Mouse (Mus musculus) intestine, embryonic 15.5 days (tissue): ENCODE results near the gene Bri3. TPM values are rescaled to one million over a fixed set of nuclear protein-coding genes. Genes with fewer than 3 reads are reported as not detected.

Experiments
- ATAC-seq: fragments of 200-750 bp; cut with Nextera tagmentation; 2 replicates; pipeline ENCODE4 v1.8.0; 2017; ENCODE audit warnings: moderate TSS enrichment, moderate library complexity
- H3K27ac ChIP-seq: fragments of 300-500 bp; sonication (generic); 2 replicates; pipeline ENCODE4 v1.5.1; 2015; ENCODE audit warnings: mild to moderate bottlenecking, inconsistent platforms
- H3K27me3 ChIP-seq: fragments of 300-500 bp; sonication (generic); replicated peaks from 2 replicates; pipeline ENCODE4 v1.6.1; 2015; ENCODE audit warnings: inconsistent platforms
- H3K36me3 ChIP-seq: fragments of 300-500 bp; sonication (generic); 2 replicates; pipeline ENCODE4 v1.6.1; 2015; ENCODE audit warnings: inconsistent platforms
- H3K4me1 ChIP-seq: fragments of 300-500 bp; sonication (generic); replicated peaks from 2 replicates; pipeline ENCODE4 v1.6.1; 2015; ENCODE audit warnings: inconsistent platforms
- H3K4me2 ChIP-seq: fragments of 300-500 bp; sonication (generic); replicated peaks from 2 replicates; pipeline ENCODE4 v1.6.1; 2015; ENCODE audit warnings: mild to moderate bottlenecking, inconsistent platforms
- H3K4me3 ChIP-seq: fragments of 300-500 bp; sonication (generic); replicated peaks from 2 replicates; pipeline ENCODE4 v1.5.1; 2015; ENCODE audit warnings: inconsistent platforms
- H3K9ac ChIP-seq: fragments of 300-500 bp; sonication (generic); 2 replicates; pipeline ENCODE4 v1.6.1; 2015; ENCODE audit warnings: inconsistent platforms
- H3K9me3 ChIP-seq: fragments of 300-500 bp; sonication (generic); 2 replicates; pipeline ENCODE4 v1.6.1; 2016; ENCODE audit warnings: inconsistent platforms
- WGBS: fragments of 180-500 bp; shearing (Covaris S2); methylation state at CpG from one replicate; pipeline ENCODE4 v1.1.7; 2015; 5-methylcytosine and 5-hydroxymethylcytosine counted together
- polyA plus RNA-seq: library from polyadenylated mRNA; unstranded; fragments of >200 nt; fragmentation: Nextera tagmentation; extraction: Ambion mirVana; gene quantifications from 2 replicates; pipeline ENCODE4 v1.2.1, GENCODE M21; 2015

Gene Bri3
- 130 and 133 TPM in 2 replicates for polyA plus RNA-seq

DNA sequence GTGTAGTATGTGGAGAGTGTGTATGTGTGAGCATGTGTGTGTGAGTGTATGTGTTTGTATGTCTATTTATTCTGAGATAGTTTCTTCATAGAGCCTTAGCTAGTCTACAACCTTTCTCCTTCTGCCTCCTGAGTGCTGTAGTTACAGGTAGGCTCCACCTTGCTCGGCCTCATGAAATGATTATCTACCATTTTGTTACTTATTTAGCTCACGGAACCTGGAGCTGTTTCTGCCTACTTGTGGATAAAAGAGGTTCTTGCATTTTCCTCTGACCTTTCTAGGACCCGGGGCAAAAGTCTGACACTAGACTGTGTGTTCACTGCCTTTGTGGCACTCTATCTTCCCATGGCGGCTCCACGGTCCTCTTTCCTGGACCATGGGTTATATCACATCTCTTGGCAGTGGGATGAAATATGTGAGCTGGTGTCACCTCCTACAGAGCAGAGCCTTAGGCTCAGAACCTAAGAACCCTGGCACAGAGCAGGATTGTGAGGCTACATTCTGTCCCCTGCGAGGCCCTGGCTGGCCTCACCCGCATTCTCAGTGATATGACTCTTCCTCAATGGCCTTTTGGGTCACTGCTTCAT is at the start of gene Bri3:
Gene Bri3, plus strand, starts transcription at position 537 of the 587 bp plus-strand sequence.
- H3K27me3 ChIP-seq: no peaks in the 10 kb centered on the region; the same call in 1 of the 2 replicates
- no peaks in the 10 kb centered on the region for H3K36me3 ChIP-seq
- no peak within 1 kb of the TSS for H3K4me2 ChIP-seq
- no peak within 1 kb of the TSS for H3K9ac ChIP-seq
- H3K4me1 ChIP-seq: peaks cover 7% of the 10 kb centered on the region
- H3K27ac ChIP-seq: no peak within 1 kb of the TSS
- H3K4me3 ChIP-seq: no peak within 1 kb of the TSS
- ATAC-seq: no peak
- H3K9me3 ChIP-seq: no peaks in the 10 kb centered on the region
- 90% methylated on average over 7 of the region's 7 CpGs for WGBS

DNA sequence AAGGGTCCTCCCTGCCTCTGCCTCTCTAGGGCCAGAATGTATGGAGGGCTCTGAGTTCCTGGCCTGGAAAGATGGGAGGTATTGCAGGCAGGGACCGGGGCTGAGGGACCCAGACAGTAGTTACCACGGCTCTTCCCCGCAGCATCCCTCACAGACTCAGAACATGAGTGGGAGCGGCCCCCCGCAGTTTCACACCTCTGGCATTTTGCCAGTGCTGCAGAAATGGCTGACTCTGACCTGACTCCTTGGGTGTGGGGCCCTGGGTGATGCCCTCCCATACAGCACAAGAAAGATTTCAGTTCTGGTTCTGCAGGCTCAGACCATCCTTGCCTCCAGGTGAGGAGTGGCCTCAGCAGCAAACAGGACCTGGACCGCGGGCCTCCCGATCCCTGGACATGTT is 48.7 kb upstream of the Bri3 start:
- Histone ChIP-seq H3K4me2 (no peak overlapping the region), H3K27me3 (no peaks in the 10 kb centered on the region), H3K4me1 (peaks cover 3% of the 10 kb centered on the region; the same call in 1 of the 2 replicates), H3K27ac (no peak overlapping the region), H3K9ac (no peak overlapping the region), H3K9me3 (no peaks in the 10 kb centered on the region), H3K36me3 (no peaks in the 10 kb centered on the region), H3K4me3 (no peak overlapping the region)
- WGBS: 82% methylated on average over 8 of the region's 8 CpGs
- no peak for ATAC-seq

DNA sequence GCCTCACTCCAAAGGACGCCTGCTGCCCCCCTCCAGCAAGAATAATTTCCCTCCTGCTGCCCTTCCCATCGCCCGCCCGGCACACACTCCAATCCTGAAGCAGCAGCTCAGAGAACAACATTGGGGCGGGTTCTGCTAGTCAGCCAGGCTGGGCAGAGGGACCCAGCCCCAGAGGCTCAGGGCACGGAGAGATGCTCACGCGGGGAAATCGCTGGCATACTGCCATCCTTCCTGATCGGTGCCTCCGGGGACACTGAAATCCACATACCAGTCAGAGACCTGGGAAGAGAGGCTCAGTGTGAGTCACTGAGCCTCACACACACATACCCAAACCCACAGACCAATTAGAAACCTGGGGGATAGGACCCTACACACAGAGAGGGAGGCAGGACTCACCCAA is 43.6 kb upstream of the Bri3 start:
- Histone ChIP-seq H3K36me3 (peaks cover 8% of the 10 kb centered on the region; the same call in 1 of the 2 replicates), H3K4me3 (no peak overlapping the region), H3K27me3 (no peaks in the 10 kb centered on the region), H3K4me1 (no peaks in the 10 kb centered on the region), H3K9ac (no peak overlapping the region), H3K9me3 (no peaks in the 10 kb centered on the region), H3K27ac (no peak overlapping the region), H3K4me2 (no peak overlapping the region)
- no peak for ATAC-seq
- 86% methylated on average over 11 of the region's 11 CpGs for WGBS

DNA sequence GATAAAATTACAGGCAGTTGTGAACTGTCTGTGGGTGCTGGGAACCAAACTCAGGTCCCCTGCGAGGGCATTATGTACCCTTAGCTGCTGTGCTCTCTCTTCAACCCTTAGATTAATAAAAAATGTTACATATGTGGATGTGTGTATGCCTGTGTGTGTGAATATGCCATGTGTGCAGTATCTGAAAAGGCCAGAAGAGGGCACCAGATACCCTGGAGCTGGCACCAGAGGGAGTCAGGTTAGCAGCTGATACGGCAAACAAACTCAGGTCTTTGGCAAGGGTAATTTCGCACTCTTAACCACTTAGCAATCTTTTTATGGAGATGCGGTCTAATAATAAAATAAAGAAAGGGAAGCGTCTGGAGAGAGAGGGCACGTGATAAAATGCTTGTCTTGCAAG is 41.8 kb upstream of the Bri3 start:
- no peak for ATAC-seq
- Histone ChIP-seq H3K4me3 (no peak overlapping the region), H3K36me3 (peaks cover 8% of the 10 kb centered on the region; the same call in 1 of the 2 replicates)

DNA sequence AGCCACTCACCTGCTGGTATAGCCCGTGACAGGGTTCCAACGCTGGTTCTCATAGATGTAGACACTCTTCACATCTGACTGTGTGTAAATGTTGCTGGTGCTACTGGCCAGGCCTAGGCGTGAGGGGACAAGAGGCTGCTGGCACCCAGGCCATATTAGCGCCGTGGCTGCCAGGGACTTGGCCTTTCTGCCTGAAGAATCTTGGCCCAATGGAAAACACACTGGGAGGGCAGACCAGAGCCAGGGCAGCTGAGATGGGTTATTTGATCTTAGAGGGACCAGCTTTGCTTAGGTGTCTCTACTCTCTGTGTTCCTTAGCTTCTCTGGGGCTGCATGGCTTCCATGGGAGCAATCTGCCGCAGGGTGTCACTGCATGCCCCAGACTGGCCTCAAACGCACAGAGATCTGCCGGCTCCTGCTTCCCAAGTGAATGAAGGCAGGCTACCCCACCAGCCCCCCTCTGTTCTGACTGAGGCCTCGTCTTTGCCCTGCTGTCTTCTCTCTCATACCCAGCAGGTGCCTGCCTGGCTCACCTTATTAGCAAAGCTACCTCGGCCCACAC is 40.8 kb upstream of the Bri3 start:
- H3K27me3 ChIP-seq: no peaks in the 10 kb centered on the region
- ATAC-seq: no peak

More for the DNA sequence above, 41.8 kb upstream of the Bri3 start:
- no peaks in the 10 kb centered on the region for H3K27me3 ChIP-seq
- H3K9me3 ChIP-seq: no peaks in the 10 kb centered on the region
- whole genome bisulfite sequencing: 95% methylated on average over 6 of the region's 6 CpGs
- H3K9ac ChIP-seq: no peak overlapping the region
- H3K4me1 ChIP-seq: no peaks in the 10 kb centered on the region
- no peak overlapping the region for H3K4me2 ChIP-seq
- no peak overlapping the region for H3K27ac ChIP-seq

DNA sequence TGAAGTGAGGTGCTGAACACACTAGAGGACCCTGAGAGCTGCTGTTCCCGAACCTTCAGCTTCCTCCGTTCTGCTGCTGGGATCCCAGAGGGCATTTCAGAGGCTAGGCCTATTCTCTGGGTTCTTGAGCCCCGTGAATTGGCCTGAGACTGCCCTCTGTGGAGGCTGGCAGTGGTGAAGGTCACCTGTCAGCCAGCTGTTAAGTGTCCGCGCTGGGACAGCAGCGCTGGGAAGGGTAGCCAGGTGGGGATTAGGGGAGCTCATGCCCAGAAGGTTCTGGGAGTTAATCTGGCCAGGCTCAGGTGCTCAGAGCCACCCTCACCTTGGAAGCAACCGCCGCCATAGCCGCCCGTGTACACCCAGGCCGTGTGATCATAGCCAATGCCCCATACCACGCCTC is 39.9 kb upstream of the Bri3 start:
- ATAC-seq: no peak
- no peaks in the 10 kb centered on the region for H3K27me3 ChIP-seq
- WGBS: 91% methylated on average over 12 of the region's 12 CpGs

More for the DNA sequence above, 40.8 kb upstream of the Bri3 start:
- H3K9me3 ChIP-seq: no peaks in the 10 kb centered on the region
- peaks cover 8% of the 10 kb centered on the region; the same call in 1 of the 2 replicates for H3K36me3 ChIP-seq
- no peak overlapping the region for H3K4me2 ChIP-seq
- H3K4me3 ChIP-seq: no peak overlapping the region
- no peaks in the 10 kb centered on the region for H3K4me1 ChIP-seq
- WGBS: 93% methylated on average over 10 of the region's 10 CpGs
- H3K9ac ChIP-seq: no peak overlapping the region
- H3K27ac ChIP-seq: no peak overlapping the region

DNA sequence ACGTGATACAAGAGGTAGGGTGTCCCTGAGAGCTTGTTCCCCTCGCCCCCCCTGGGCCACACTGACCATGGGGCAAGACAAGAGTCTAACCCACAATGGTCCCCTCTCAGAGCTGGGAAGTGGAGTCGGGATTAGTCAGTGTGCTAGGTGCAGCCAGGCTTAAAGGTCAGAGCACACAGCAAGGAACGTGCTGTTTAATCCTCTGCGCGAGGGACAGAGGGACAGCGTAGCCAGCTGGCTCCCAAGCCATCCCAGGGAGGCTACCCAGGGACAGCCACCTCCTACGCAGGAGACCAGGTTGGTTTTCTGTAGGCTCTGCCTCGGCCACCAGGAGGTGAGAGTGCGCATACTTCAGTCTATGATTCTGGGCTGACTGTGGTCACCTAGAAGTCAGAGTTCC is 39.3 kb upstream of the Bri3 start:
- Histone ChIP-seq H3K9ac (no peak overlapping the region), H3K27ac (no peak overlapping the region), H3K4me1 (no peaks in the 10 kb centered on the region), H3K4me3 (no peak overlapping the region), H3K4me2 (no peak overlapping the region), H3K27me3 (no peaks in the 10 kb centered on the region), H3K36me3 (peaks cover 13% of the 10 kb centered on the region; the same call in 1 of the 2 replicates), H3K9me3 (no peaks in the 10 kb centered on the region)
- no peak for ATAC-seq
- 83% methylated on average over 10 of the region's 10 CpGs for WGBS

More for the DNA sequence above, 39.9 kb upstream of the Bri3 start:
- H3K4me2 ChIP-seq: no peak overlapping the region
- no peak overlapping the region for H3K4me3 ChIP-seq
- no peak overlapping the region for H3K9ac ChIP-seq
- H3K27ac ChIP-seq: no peak overlapping the region
- peaks cover 8% of the 10 kb centered on the region; the same call in 1 of the 2 replicates for H3K36me3 ChIP-seq
- no peaks in the 10 kb centered on the region for H3K4me1 ChIP-seq
- no peaks in the 10 kb centered on the region for H3K9me3 ChIP-seq

DNA sequence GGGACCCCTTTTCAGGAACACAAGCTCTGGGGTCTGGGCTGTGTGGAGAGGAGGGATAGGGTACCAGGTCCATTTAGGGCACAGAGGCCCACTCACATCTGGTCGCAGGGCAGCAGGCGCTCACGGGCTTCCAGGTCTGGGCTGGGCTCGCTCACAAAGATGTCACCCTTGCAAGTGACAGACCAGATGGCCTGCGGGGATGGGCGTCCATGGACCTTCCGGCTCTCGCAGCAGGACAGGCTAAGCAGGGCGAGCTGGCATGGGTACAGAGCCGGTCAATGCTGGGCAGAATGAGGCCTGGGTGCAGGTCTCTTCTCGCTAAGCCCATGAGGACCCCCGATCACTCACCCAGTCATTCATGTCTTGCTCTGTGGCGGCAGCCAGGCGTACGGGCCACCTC is 38.2 kb upstream of the Bri3 start:
- ATAC-seq: no peak
- H3K4me2 ChIP-seq: no peak overlapping the region
- no peaks in the 10 kb centered on the region for H3K9me3 ChIP-seq
- H3K4me3 ChIP-seq: no peak overlapping the region
- H3K4me1 ChIP-seq: no peaks in the 10 kb centered on the region
- H3K9ac ChIP-seq: no peak overlapping the region
- H3K36me3 ChIP-seq: peaks cover 13% of the 10 kb centered on the region; the same call in 1 of the 2 replicates
- H3K27me3 ChIP-seq: no peaks in the 10 kb centered on the region
- 95% methylated on average over 15 of the region's 15 CpGs for WGBS
- H3K27ac ChIP-seq: no peak overlapping the region

DNA sequence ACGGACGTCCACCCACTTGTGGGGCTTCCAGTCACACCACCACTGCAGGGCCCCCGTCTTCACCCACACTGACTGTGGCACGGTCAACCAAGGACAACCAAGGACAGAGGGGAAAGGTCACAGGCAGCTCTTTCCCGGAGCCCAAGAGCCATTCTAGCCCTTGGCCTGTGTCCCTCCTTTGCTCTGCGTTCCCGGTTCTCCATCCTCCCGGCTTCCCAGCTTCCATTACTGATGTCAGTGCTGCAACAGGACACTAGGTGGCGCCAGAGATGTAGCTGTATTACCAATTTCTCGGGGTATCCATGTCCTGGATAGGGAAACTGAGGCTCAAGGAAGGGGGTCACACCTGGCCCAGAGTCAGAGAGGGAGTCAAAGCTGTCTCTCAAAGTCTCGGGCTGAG is 36.8 kb upstream of the Bri3 start:
- Histone ChIP-seq H3K4me1 (no peaks in the 10 kb centered on the region), H3K4me2 (no peak overlapping the region), H3K9me3 (no peaks in the 10 kb centered on the region), H3K9ac (no peak overlapping the region), H3K27me3 (no peaks in the 10 kb centered on the region), H3K27ac (no peak overlapping the region), H3K36me3 (peaks cover 8% of the 10 kb centered on the region; the same call in 1 of the 2 replicates), H3K4me3 (no peak overlapping the region)
- 47% methylated on average over 11 of the region's 11 CpGs for WGBS
- no peak; the same call in 1 of the 2 replicates for ATAC-seq

DNA sequence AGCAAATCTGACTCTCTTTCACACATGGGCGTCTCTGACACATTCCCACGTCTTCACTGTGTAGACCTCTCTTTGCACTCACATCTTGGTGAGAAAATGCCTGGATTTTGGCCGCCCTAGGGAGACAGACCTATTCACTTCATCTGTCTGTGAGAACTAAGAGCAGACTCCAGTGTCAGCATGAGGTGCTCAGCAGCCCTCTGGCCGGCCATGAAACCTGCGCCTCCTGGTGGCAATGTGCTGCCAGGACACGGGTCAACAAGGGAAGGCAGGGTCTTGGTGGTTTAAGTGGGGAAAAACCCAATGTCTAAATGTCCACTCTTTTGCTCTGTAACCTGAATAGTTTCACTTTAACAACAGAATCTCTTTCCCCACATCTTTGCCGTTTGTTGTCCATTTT is 29.8 kb upstream of the Bri3 start:
- H3K36me3 ChIP-seq: 0 out of 2 replicates have a peak, but pooled peaks cover 5% of the 10 kb centered on the region
- H3K27ac ChIP-seq: no peak overlapping the region
- H3K27me3 ChIP-seq: no peaks in the 10 kb centered on the region
- H3K4me3 ChIP-seq: no peak overlapping the region
- H3K4me1 ChIP-seq: no peaks in the 10 kb centered on the region
- H3K9ac ChIP-seq: no peak overlapping the region
- 0 out of 2 replicates have a peak, but pooled peaks have one; percentile 31 for ATAC-seq
- no peak overlapping the region for H3K4me2 ChIP-seq
- no peaks in the 10 kb centered on the region for H3K9me3 ChIP-seq
- WGBS: 27% methylated on average over 7 of the region's 7 CpGs

DNA sequence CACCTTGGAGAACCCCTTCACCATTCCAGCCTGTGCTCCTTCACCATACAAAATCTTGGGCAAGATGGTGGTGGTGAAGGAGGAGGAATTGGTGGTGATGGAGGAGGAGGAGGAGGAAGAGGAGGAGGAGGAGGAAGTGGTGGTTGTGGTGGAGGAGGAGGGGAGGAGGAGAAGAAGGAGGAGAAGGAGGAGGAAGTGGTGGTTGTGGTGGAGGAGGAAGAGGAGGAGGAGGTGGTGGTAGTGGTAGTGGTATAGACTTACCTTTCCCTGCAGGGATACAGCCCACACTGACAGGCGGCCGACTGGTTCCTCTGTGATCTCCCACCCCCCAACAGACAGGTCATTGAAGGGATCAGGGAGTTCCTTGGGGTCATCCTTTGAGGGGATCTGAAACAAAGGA is 28.2 kb upstream of the Bri3 start:
- no peaks in the 10 kb centered on the region for H3K27me3 ChIP-seq
- 100% methylated on average over 2 of the region's 2 CpGs for WGBS
- no peak for ATAC-seq

DNA sequence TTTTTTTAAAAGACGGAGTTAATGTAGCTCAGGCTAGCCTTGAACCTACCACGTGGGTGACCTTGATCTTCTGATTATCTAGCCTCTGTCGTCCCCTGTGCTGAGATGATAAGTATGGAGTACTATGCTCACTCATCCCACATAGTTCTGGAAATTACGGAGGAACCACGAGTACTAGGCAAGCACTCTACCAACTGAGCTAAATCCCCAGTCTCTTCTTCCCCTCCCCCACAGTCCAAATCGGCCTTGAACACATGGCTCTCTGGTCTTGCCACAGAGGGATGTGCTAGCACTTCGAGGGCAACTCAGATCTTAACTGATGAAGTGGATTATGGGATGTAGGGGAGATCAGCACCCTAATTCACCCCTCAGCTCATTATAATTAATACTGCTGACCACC is 26.2 kb upstream of the Bri3 start:
- Histone ChIP-seq H3K36me3 (no peaks in the 10 kb centered on the region), H3K27ac (no peak overlapping the region), H3K27me3 (no peaks in the 10 kb centered on the region), H3K4me2 (no peak overlapping the region), H3K4me3 (no peak overlapping the region), H3K4me1 (peaks cover 8% of the 10 kb centered on the region; the same call in 1 of the 2 replicates), H3K9me3 (no peaks in the 10 kb centered on the region), H3K9ac (no peak overlapping the region)
- 82% methylated on average over 7 of the region's 7 CpGs for WGBS
- no peak for ATAC-seq

More for the DNA sequence above, 28.2 kb upstream of the Bri3 start:
- Histone ChIP-seq H3K4me1 (no peaks in the 10 kb centered on the region), H3K9ac (no peak overlapping the region), H3K9me3 (no peaks in the 10 kb centered on the region), H3K4me2 (no peak overlapping the region), H3K27ac (no peak overlapping the region), H3K36me3 (no peaks in the 10 kb centered on the region), H3K4me3 (no peak overlapping the region)

DNA sequence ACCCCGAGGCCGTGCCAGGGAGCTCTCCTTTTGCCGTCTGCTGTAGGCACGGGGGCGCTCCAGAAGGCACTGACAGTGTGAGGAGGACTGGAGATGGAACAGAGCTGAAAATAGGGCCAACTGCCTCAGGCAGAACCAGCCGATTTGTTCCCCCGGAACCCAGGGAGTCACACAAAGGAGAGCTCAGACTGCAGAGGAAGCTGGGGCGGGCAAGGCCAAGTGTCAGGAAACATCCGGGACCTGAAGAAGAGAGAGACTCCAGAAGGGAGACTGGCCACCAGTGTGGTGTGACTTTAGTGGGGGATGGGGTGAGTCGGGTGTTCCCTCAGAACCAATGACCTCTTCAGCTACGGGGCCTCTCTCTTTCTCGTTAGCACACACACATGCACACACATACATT is 24.9 kb upstream of the Bri3 start:
- H3K4me1 ChIP-seq: peaks cover 10% of the 10 kb centered on the region; the same call in 1 of the 2 replicates
- WGBS: 73% methylated on average over 12 of the region's 12 CpGs
- H3K9ac ChIP-seq: no peak overlapping the region
- no peaks in the 10 kb centered on the region for H3K9me3 ChIP-seq
- no peak overlapping the region for H3K4me2 ChIP-seq
- ATAC-seq: no peak
- H3K36me3 ChIP-seq: no peaks in the 10 kb centered on the region
- no peaks in the 10 kb centered on the region for H3K27me3 ChIP-seq
- no peak overlapping the region for H3K4me3 ChIP-seq
- H3K27ac ChIP-seq: no peak overlapping the region
